Mouse (Mus musculus): ENCODE measurements around the gene Gpc3. TPM values are rescaled to one million over a fixed set of nuclear protein-coding genes. Genes with fewer than 3 reads are reported as not detected.

Gene Gpc3
- polyA plus RNA-seq (2012; rRNA removed) = 3.4 and 5.4 TPM in 2 replicates

GRCm38 (mm10) chrX:52613328-52614030 lies at the start of gene Gpc3:
Gene Gpc3, minus strand, starts transcription at chrX:52613950.
- no peak within 1 kb of the TSS for H3K27ac ChIP-seq (ENCODE audit: insufficient read depth, low read length)
- DNase-seq (ENCODE audit: low read depth in 1 of 2, low spot score in 2 of 2) = peak in 1 of 2 experiments; percentile 2
- 32% methylated on average over 47 of the region's 48 CpGs for WGBS

DNA sequence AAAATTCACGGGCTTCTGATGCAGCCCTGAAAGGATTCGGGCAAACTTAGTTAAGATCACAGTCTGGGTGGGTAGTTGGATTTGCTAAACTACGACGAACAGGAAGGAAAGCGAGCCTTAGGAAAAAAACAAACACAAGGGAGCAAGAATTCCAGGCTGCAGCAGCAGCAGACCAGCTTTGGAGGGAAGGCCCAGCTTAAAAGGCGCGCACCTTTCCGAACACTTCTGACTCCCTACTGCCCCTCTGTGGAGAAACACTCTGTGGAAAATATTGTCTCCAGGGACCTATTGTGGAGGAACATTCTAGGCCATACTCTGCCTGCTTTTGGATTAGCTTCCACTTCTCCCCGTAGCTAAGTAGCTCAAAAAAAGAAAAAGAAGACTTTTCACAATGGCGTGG lies 38.2 kb upstream of the Gpc3 start:
- no peaks in the 10 kb centered on the region for H3K4me1 ChIP-seq (ENCODE audit: control insufficient read depth, insufficient read depth, insufficient read length)
- TF ChIP-seq POLR2A (IDR thresholded peaks at IDR 0.05; ENCODE audit: low read depth, low read length) = no peak
- TF ChIP-seq CTCF (IDR thresholded peaks at IDR 0.05; ENCODE audit: extremely low read depth, insufficient read depth, insufficient read length, insufficient replicate concordance) = no peak
- no peak overlapping the region for H3K27ac ChIP-seq (ENCODE audit: insufficient read depth, low read length)
- 39% methylated on average over 10 of the region's 10 CpGs for WGBS
- no peak overlapping the region for H3K4me3 ChIP-seq (ENCODE audit: extremely low read depth, insufficient read depth, insufficient read length)
- DNase-seq (ENCODE audit: low read depth in 1 of 2, low spot score in 2 of 2) = no peak
- H3K36me3 ChIP-seq (ENCODE audit: control insufficient read depth, insufficient read depth, low read length) = no peaks in the 10 kb centered on the region
- H3K27me3 ChIP-seq (ENCODE audit: control insufficient read depth, insufficient read depth, low read length) = no peaks in the 10 kb centered on the region

More at GRCm38 (mm10) chrX:52613328-52614030, at the start of gene Gpc3:
- peak within 1 kb of the TSS; percentile 8; the same call in 1 of the 2 replicates for H3K4me3 ChIP-seq (ENCODE audit: extremely low read depth, insufficient read depth, insufficient read length)
- H3K4me1 ChIP-seq (ENCODE audit: control insufficient read depth, insufficient read depth, insufficient read length) = peaks cover 2% of the 10 kb centered on the region; the same call in 1 of the 2 replicates
- H3K27me3 ChIP-seq (ENCODE audit: control insufficient read depth, insufficient read depth, low read length) = peaks cover 2% of the 10 kb centered on the region; the same call in 1 of the 2 replicates
- H3K36me3 ChIP-seq (ENCODE audit: control insufficient read depth, insufficient read depth, low read length) = no peaks in the 10 kb centered on the region
- TF ChIP-seq POLR2A (IDR thresholded peaks at IDR 0.05; ENCODE audit: low read depth, low read length) (no peak), CTCF (IDR thresholded peaks at IDR 0.05; ENCODE audit: extremely low read depth, insufficient read depth, insufficient read length, insufficient replicate concordance) (no peak)

DNA sequence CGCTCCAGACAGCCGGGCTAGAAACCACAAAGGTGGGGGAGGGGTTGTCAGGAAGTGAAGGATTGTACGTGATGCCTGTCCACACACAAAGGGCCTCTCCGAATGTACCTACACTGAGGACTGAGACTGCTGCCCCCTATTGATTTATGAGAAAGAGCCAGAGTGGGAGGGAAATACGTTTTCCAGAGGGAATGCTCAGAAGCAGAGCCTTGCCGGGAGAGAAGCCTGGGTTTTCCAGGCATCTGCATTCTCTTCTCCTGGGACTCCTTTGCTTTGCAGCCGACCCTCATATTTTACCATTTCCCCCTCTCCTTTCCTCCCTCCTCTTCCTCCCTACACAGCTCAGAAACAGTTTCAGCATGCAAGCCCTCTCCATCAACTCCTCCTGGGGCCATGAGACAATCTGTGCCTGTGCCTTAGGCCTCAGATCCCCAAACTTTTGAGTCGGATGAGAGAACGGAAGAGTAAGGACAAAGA lies 37.8 kb upstream of the Gpc3 start:
- no peak for TF ChIP-seq POLR2A (IDR thresholded peaks at IDR 0.05; ENCODE audit: low read depth, low read length)
- no peak for TF ChIP-seq CTCF (IDR thresholded peaks at IDR 0.05; ENCODE audit: extremely low read depth, insufficient read depth, insufficient read length, insufficient replicate concordance)
- Histone ChIP-seq H3K36me3 (ENCODE audit: control insufficient read depth, insufficient read depth, low read length) (no peaks in the 10 kb centered on the region), H3K4me1 (ENCODE audit: control insufficient read depth, insufficient read depth, insufficient read length) (no peaks in the 10 kb centered on the region), H3K4me3 (ENCODE audit: extremely low read depth, insufficient read depth, insufficient read length) (no peak overlapping the region), H3K27me3 (ENCODE audit: control insufficient read depth, insufficient read depth, low read length) (no peaks in the 10 kb centered on the region), H3K27ac (ENCODE audit: insufficient read depth, low read length) (no peak overlapping the region)
- DNase-seq (ENCODE audit: low read depth in 1 of 2, low spot score in 2 of 2) = no peak
- WGBS = 31% methylated on average over 9 of the region's 9 CpGs

- no peaks in the 10 kb centered on the region for H3K27me3 ChIP-seq (ENCODE audit: control insufficient read depth, insufficient read depth, low read length)
- H3K4me3 ChIP-seq (ENCODE audit: extremely low read depth, insufficient read depth, insufficient read length) = no peak overlapping the region
- no peak for DNase-seq (ENCODE audit: low read depth in 1 of 2, low spot score in 2 of 2)
- H3K36me3 ChIP-seq (ENCODE audit: control insufficient read depth, insufficient read depth, low read length) = no peaks in the 10 kb centered on the region
- H3K4me1 ChIP-seq (ENCODE audit: control insufficient read depth, insufficient read depth, insufficient read length) = no peaks in the 10 kb centered on the region
- TF ChIP-seq POLR2A (IDR thresholded peaks at IDR 0.05; ENCODE audit: low read depth, low read length) = no peak
- no peak for TF ChIP-seq CTCF (IDR thresholded peaks at IDR 0.05; ENCODE audit: extremely low read depth, insufficient read depth, insufficient read length, insufficient replicate concordance)
- no peak overlapping the region for H3K27ac ChIP-seq (ENCODE audit: insufficient read depth, low read length)
- 65% methylated on average over 19 of the region's 19 CpGs for WGBS
Observed at GRCm38 (mm10) chrX:52648910-52649785, 35.4 kb upstream of the Gpc3 start.

GRCm38 (mm10) chrX:52644393-52644792 lies 30.6 kb upstream of the Gpc3 start:
- Histone ChIP-seq H3K4me1 (ENCODE audit: control insufficient read depth, insufficient read depth, insufficient read length) (no peaks in the 10 kb centered on the region), H3K27ac (ENCODE audit: insufficient read depth, low read length) (no peak overlapping the region), H3K4me3 (ENCODE audit: extremely low read depth, insufficient read depth, insufficient read length) (no peak overlapping the region), H3K36me3 (ENCODE audit: control insufficient read depth, insufficient read depth, low read length) (no peaks in the 10 kb centered on the region), H3K27me3 (ENCODE audit: control insufficient read depth, insufficient read depth, low read length) (no peaks in the 10 kb centered on the region)
- no peak for DNase-seq (ENCODE audit: low read depth in 1 of 2, low spot score in 2 of 2)
- TF ChIP-seq CTCF (IDR thresholded peaks at IDR 0.05; ENCODE audit: extremely low read depth, insufficient read depth, insufficient read length, insufficient replicate concordance) (no peak), POLR2A (IDR thresholded peaks at IDR 0.05; ENCODE audit: low read depth, low read length) (no peak)
- WGBS = 49% methylated on average over 7 of the region's 7 CpGs

DNA sequence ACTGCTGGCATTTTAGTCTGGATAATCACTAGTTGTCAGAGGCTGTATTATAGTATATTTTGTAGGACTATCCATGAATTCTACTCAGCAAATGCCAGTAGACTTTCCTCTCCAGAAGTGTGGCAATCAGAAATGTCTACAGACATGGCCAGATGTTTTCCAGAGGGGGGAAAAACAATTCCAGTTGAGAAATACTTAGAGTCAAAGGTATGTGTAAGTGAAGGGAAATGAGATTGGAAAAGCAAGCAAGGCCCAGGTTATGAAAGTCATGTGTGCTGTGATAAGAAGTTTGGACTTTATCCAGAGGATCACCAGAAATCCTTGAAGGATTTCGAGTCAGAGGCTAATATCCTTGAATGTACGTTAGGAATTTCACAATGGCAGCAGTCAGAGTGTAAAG lies 29.6 kb upstream of the Gpc3 start:
- TF ChIP-seq CTCF (IDR thresholded peaks at IDR 0.05; ENCODE audit: extremely low read depth, insufficient read depth, insufficient read length, insufficient replicate concordance) (no peak), POLR2A (IDR thresholded peaks at IDR 0.05; ENCODE audit: low read depth, low read length) (no peak)
- Histone ChIP-seq H3K36me3 (ENCODE audit: control insufficient read depth, insufficient read depth, low read length) (no peaks in the 10 kb centered on the region), H3K27me3 (ENCODE audit: control insufficient read depth, insufficient read depth, low read length) (no peaks in the 10 kb centered on the region), H3K4me3 (ENCODE audit: extremely low read depth, insufficient read depth, insufficient read length) (no peak overlapping the region), H3K4me1 (ENCODE audit: control insufficient read depth, insufficient read depth, insufficient read length) (no peaks in the 10 kb centered on the region), H3K27ac (ENCODE audit: insufficient read depth, low read length) (no peak overlapping the region)
- DNase-seq (ENCODE audit: low read depth in 1 of 2, low spot score in 2 of 2) = no peak
- 69% methylated on average over 2 of the region's 2 CpGs for WGBS

All from spleen, adult 2 months (tissue).